Mouse (Mus musculus): Measurements from ENCODE around the gene Wdr5b. TPM values are rescaled to one million over a fixed set of nuclear protein-coding genes. Genes with fewer than 3 reads are reported as not detected.
"Not testable (repeated sequence)": the region's sequence is repeated elsewhere in the genome, so short reads cannot be mapped to it uniquely, and the experiment has no call there.

The Wdr5b gene
- polyA plus RNA-seq, 1 experiment, result 4.4 TPM

GRCm38 (mm10) chr16:36047538-36047937 lies 6.5 kb downstream of the Wdr5b start:
- TF ChIP-seq CTCF (IDR thresholded peaks at IDR 0.05; ENCODE audit: extremely low read depth, insufficient read depth, low read length) (no peak), POLR2A (IDR thresholded peaks at IDR 0.05; ENCODE audit: extremely low read depth, insufficient read depth, low read length) (no peak)
- H3K4me1 ChIP-seq (ENCODE audit: control insufficient read depth, insufficient read depth, low read length), result no peaks in the 10 kb centered on the region
- no peak overlapping the region for H3K27ac ChIP-seq (ENCODE audit: insufficient read depth, low read length)
- no peak overlapping the region for H3K4me3 ChIP-seq (ENCODE audit: insufficient read depth, low read length)

- TF ChIP-seq CTCF (IDR thresholded peaks at IDR 0.05; ENCODE audit: extremely low read depth, insufficient read depth, low read length), result no peak
- TF ChIP-seq POLR2A (IDR thresholded peaks at IDR 0.05; ENCODE audit: extremely low read depth, insufficient read depth, low read length), result no peak
- no peaks in the 10 kb centered on the region for H3K4me1 ChIP-seq (ENCODE audit: control insufficient read depth, insufficient read depth, low read length)
- no peak overlapping the region for H3K4me3 ChIP-seq (ENCODE audit: insufficient read depth, low read length)
- no peak overlapping the region for H3K27ac ChIP-seq (ENCODE audit: insufficient read depth, low read length)
These were observed 10.5 kb downstream of the Wdr5b start for GRCm38 (mm10) chr16:36051491-36051890.

GRCm38 (mm10) chr16:36053524-36054275 lies 12.7 kb downstream of the Wdr5b start:
- no peak for TF ChIP-seq CTCF (IDR thresholded peaks at IDR 0.05; ENCODE audit: extremely low read depth, insufficient read depth, low read length)
- no peak for TF ChIP-seq POLR2A (IDR thresholded peaks at IDR 0.05; ENCODE audit: extremely low read depth, insufficient read depth, low read length)
- H3K4me1 ChIP-seq (ENCODE audit: control insufficient read depth, insufficient read depth, low read length), result no peaks in the 10 kb centered on the region
- no peak overlapping the region for H3K4me3 ChIP-seq (ENCODE audit: insufficient read depth, low read length)
- H3K27ac ChIP-seq (ENCODE audit: insufficient read depth, low read length), result no peak overlapping the region

- no peak for TF ChIP-seq POLR2A (IDR thresholded peaks at IDR 0.05; ENCODE audit: extremely low read depth, insufficient read depth, low read length)
- TF ChIP-seq CTCF (IDR thresholded peaks at IDR 0.05; ENCODE audit: extremely low read depth, insufficient read depth, low read length), result no peak
- H3K4me3 ChIP-seq (ENCODE audit: insufficient read depth, low read length), result no peak overlapping the region
- no peak overlapping the region for H3K27ac ChIP-seq (ENCODE audit: insufficient read depth, low read length)
- no peaks in the 10 kb centered on the region for H3K4me1 ChIP-seq (ENCODE audit: control insufficient read depth, insufficient read depth, low read length)
These were observed 13.9 kb downstream of the Wdr5b start for GRCm38 (mm10) chr16:36054920-36055319.

GRCm38 (mm10) chr16:36056416-36056815 lies 15.4 kb downstream of the Wdr5b start:
- Histone ChIP-seq H3K4me3 (ENCODE audit: insufficient read depth, low read length) (no peak overlapping the region), H3K27ac (ENCODE audit: insufficient read depth, low read length) (no peak overlapping the region), H3K4me1 (ENCODE audit: control insufficient read depth, insufficient read depth, low read length) (no peaks in the 10 kb centered on the region)
- TF ChIP-seq CTCF (IDR thresholded peaks at IDR 0.05; ENCODE audit: extremely low read depth, insufficient read depth, low read length) (no peak), POLR2A (IDR thresholded peaks at IDR 0.05; ENCODE audit: extremely low read depth, insufficient read depth, low read length) (no peak)

- Histone ChIP-seq H3K4me3 (ENCODE audit: insufficient read depth, low read length) (no peak overlapping the region), H3K27ac (ENCODE audit: insufficient read depth, low read length) (no peak overlapping the region), H3K4me1 (ENCODE audit: control insufficient read depth, insufficient read depth, low read length) (no peaks in the 10 kb centered on the region)
- no peak for TF ChIP-seq POLR2A (IDR thresholded peaks at IDR 0.05; ENCODE audit: extremely low read depth, insufficient read depth, low read length)
- TF ChIP-seq CTCF (IDR thresholded peaks at IDR 0.05; ENCODE audit: extremely low read depth, insufficient read depth, low read length), result no peak
These were observed 17.0 kb downstream of the Wdr5b start for GRCm38 (mm10) chr16:36057933-36058475.

GRCm38 (mm10) chr16:36062534-36062933 lies 21.5 kb downstream of the Wdr5b start:
- not testable (repeated sequence) for H3K27ac ChIP-seq (ENCODE audit: insufficient read depth, low read length); H3K4me3 ChIP-seq (ENCODE audit: insufficient read depth, low read length); H3K4me1 ChIP-seq (ENCODE audit: control insufficient read depth, insufficient read depth, low read length)

GRCm38 (mm10) chr16:36063315-36063714 lies 22.3 kb downstream of the Wdr5b start:
- Histone ChIP-seq H3K4me3 (ENCODE audit: insufficient read depth, low read length) (no peak overlapping the region), H3K4me1 (ENCODE audit: control insufficient read depth, insufficient read depth, low read length) (no peaks in the 10 kb centered on the region), H3K27ac (ENCODE audit: insufficient read depth, low read length) (0 out of 2 replicates have a peak overlapping the region, but pooled peaks have one; percentile 33)
- no peak for TF ChIP-seq POLR2A (IDR thresholded peaks at IDR 0.05; ENCODE audit: extremely low read depth, insufficient read depth, low read length)
- TF ChIP-seq CTCF (IDR thresholded peaks at IDR 0.05; ENCODE audit: extremely low read depth, insufficient read depth, low read length), result no peak

- no peaks in the 10 kb centered on the region for H3K4me1 ChIP-seq (ENCODE audit: control insufficient read depth, insufficient read depth, low read length)
- H3K27ac ChIP-seq (ENCODE audit: insufficient read depth, low read length), result no peak overlapping the region
- no peak for TF ChIP-seq CTCF (IDR thresholded peaks at IDR 0.05; ENCODE audit: extremely low read depth, insufficient read depth, low read length)
- no peak for TF ChIP-seq POLR2A (IDR thresholded peaks at IDR 0.05; ENCODE audit: extremely low read depth, insufficient read depth, low read length)
- no peak overlapping the region for H3K4me3 ChIP-seq (ENCODE audit: insufficient read depth, low read length)
These were observed 23.9 kb downstream of the Wdr5b start for GRCm38 (mm10) chr16:36064904-36065303.

- no peak overlapping the region for H3K27ac ChIP-seq (ENCODE audit: insufficient read depth, low read length)
- H3K4me3 ChIP-seq (ENCODE audit: insufficient read depth, low read length), result no peak overlapping the region
- TF ChIP-seq CTCF (IDR thresholded peaks at IDR 0.05; ENCODE audit: extremely low read depth, insufficient read depth, low read length) (no peak), POLR2A (IDR thresholded peaks at IDR 0.05; ENCODE audit: extremely low read depth, insufficient read depth, low read length) (no peak)
- H3K4me1 ChIP-seq (ENCODE audit: control insufficient read depth, insufficient read depth, low read length), result no peaks in the 10 kb centered on the region
These were observed 26.7 kb downstream of the Wdr5b start for GRCm38 (mm10) chr16:36067694-36068093.
